Mouse (Mus musculus) heart, embryonic 16.5 days (tissue): ENCODE results near the gene Ppp2r5e. TPM values are rescaled to one million over a fixed set of nuclear protein-coding genes. Genes with fewer than 3 reads are reported as not detected.

Experiments
- ATAC-seq: fragments of 200-750 bp; cut with Nextera tagmentation; replicated peaks from 2 replicates; pipeline ENCODE4 v1.8.0; 2017; ENCODE audit warnings: moderate number of reproducible peaks; ENCODE audit not compliant: insufficient read depth, low FRiP score; ENCODE audit errors: extremely low read depth
- H3K27ac ChIP-seq: fragments of 300-500 bp; sonication (generic); 2 replicates; pipeline ENCODE4 v1.5.1; 2014; ENCODE audit warnings: mild to moderate bottlenecking, low read length, control low read depth, moderate library complexity
- H3K27me3 ChIP-seq: fragments of 300-500 bp; sonication (generic); 2 replicates; pipeline ENCODE4 v1.6.1; 2014; ENCODE audit warnings: low read length, mixed read lengths; ENCODE audit not compliant: control insufficient read depth, insufficient read depth
- H3K36me3 ChIP-seq: fragments of 300-500 bp; sonication (generic); 2 replicates; pipeline ENCODE4 v1.6.1; 2014; ENCODE audit not compliant: control insufficient read depth, insufficient read depth
- H3K4me1 ChIP-seq: fragments of 300-500 bp; sonication (generic); 2 replicates; pipeline ENCODE4 v1.6.1; 2014; ENCODE audit warnings: low read length, mixed read lengths; ENCODE audit not compliant: control insufficient read depth, insufficient read depth
- H3K4me2 ChIP-seq: fragments of 300-500 bp; sonication (generic); 2 replicates; pipeline ENCODE4 v1.6.1; 2014; ENCODE audit warnings: low read depth, mild to moderate bottlenecking, control low read depth, low read length
- H3K4me3 ChIP-seq: fragments of 300-500 bp; sonication (generic); 2 replicates; pipeline ENCODE4 v1.5.1; 2014; ENCODE audit warnings: mild to moderate bottlenecking, control low read depth, low read length
- H3K9ac ChIP-seq: fragments of 300-500 bp; sonication (generic); 2 replicates; pipeline ENCODE4 v1.6.1; 2014; ENCODE audit warnings: low read length, control low read depth
- H3K9me3 ChIP-seq: fragments of 300-500 bp; sonication (generic); replicated peaks from 2 replicates; pipeline ENCODE4 v1.6.1; 2016; ENCODE audit warnings: low read length; ENCODE audit not compliant: control insufficient read depth
- WGBS: fragments of 180-500 bp; shearing (Covaris S2); extraction: QIAGEN DNeasy Blood & Tissue Kit; methylation state at CpG from one replicate; pipeline ENCODE4 v1.1.7; 2014; 5-methylcytosine and 5-hydroxymethylcytosine counted together
- polyA plus RNA-seq: library from polyadenylated mRNA; unstranded; fragments of >200 nt; fragmentation: Nextera tagmentation; extraction: Ambion mirVana; gene quantifications from 2 replicates; pipeline ENCODE4 v1.2.1, GENCODE M21; 2015

The Ppp2r5e gene
- polyA plus RNA-seq, 1 experiment from 2014 or later, result 7.9 TPM

DNA sequence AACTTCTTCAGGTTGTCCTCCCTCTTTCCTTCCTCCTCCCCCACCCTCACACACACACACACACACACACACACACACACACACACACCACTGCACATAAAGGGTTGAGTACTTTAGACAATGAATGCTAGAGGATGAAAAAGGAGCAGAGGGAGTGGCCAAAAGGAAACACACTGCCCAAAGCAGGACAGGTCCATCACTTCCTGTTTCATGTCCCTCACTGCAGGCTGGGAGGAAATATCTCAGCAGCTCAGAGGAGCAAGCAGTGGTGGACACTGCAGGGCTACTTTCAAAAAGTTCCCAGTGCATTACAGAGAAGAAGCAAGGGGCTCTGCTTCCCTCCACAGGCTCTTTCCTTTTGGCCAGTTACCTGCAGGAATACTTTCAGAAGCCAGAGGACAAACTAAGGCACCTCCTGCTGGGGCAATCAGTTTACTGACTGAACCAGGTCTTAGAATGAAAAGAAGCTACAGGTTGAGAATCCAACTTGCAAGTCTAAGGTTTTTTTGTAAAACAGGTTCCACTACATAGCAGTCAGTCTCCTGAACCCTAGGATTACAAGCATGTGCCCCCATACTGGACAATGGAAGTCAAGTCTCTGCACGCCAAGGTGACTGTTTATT lies 32.9 kb downstream of the Ppp2r5e start:
- WGBS, result 88% methylated on average over 1 of the region's 1 CpGs
- Histone ChIP-seq H3K9ac (no peak overlapping the region), H3K4me1 (peaks cover 53% of the 10 kb centered on the region), H3K27me3 (no peaks in the 10 kb centered on the region), H3K4me3 (no peak overlapping the region), H3K27ac (peak overlapping the region; percentile 54; the same call in 1 of the 2 replicates), H3K9me3 (no peaks in the 10 kb centered on the region), H3K36me3 (no peaks in the 10 kb centered on the region), H3K4me2 (no peak overlapping the region)
- no peak for ATAC-seq

DNA sequence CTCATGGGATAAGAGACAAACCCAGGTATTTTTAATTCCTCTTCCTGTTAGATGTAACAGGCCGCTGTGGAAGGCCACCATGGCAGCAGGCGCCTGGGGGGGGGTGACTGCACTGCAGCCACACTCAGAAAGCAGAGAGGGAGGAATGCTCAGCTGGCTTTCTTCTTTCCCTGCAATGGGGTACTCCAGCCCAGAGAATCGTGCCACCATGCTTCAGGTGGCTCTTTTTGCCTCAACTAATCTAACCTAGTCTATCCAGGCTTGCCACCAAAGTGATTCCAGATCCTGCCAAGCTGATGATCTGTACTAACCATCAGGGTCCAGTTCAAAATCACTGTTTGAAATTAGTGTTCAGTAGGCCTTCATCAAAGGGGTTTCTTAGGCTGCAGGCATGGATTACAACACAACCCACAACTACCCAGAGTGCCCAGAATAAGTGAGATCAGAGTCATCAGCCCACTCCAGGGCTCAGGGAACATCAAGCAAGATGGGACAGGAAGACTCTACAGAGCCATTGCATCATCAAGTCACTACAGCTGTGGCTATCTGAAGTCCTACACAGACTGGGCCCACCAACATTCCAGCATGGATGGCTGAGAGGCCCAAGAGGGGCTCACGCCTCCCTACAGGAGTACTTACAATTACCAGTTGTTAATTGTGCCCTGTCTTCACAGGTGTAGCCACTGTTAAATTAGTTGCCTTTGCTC lies 35.2 kb downstream of the Ppp2r5e start:
- H3K9me3 ChIP-seq, result no peaks in the 10 kb centered on the region
- no peaks in the 10 kb centered on the region for H3K27me3 ChIP-seq
- no peaks in the 10 kb centered on the region for H3K36me3 ChIP-seq
- WGBS, result 75% methylated on average over 4 of the region's 4 CpGs
- no peak overlapping the region for H3K4me2 ChIP-seq
- no peak overlapping the region for H3K4me3 ChIP-seq
- no peak for ATAC-seq
- peaks cover 50% of the 10 kb centered on the region for H3K4me1 ChIP-seq
- no peak overlapping the region for H3K9ac ChIP-seq
- H3K27ac ChIP-seq, result peak overlapping the region; percentile 91

DNA sequence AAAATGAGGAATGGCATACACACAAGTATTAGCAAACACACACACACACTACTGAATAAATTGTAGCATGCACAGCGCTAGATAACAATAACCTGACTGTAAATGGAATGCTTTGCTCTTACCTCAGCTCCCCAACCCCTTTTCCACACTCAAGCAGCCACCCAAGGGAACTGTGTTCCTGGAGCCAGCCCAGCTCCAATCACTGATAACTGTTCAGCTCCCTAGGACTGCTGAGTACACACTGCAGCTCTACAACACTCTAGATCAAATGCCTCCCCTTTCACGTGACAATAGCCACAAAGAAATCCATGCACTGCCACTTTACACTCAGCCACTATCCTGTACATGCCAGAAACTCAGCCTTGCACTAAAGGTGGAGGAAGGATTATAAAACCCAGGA lies 36.8 kb downstream of the Ppp2r5e start:
- peak; percentile 91 for ATAC-seq
- no peaks in the 10 kb centered on the region for H3K27me3 ChIP-seq
- H3K36me3 ChIP-seq, result no peaks in the 10 kb centered on the region
- no peak overlapping the region; the same call in 1 of the 2 replicates for H3K9ac ChIP-seq
- H3K4me1 ChIP-seq, result peaks cover 61% of the 10 kb centered on the region
- H3K4me2 ChIP-seq, result peak overlapping the region; percentile 39
- 13% methylated on average over 2 of the region's 2 CpGs for WGBS
- H3K9me3 ChIP-seq, result no peaks in the 10 kb centered on the region
- H3K4me3 ChIP-seq, result no peak overlapping the region
- peak overlapping the region; percentile 91 for H3K27ac ChIP-seq

GRCm38 (mm10) chr12:75557813-75558212 lies 38.2 kb downstream of the Ppp2r5e start:
- Histone ChIP-seq H3K9ac (no peak overlapping the region), H3K36me3 (no peaks in the 10 kb centered on the region), H3K9me3 (no peaks in the 10 kb centered on the region), H3K4me2 (no peak overlapping the region), H3K27me3 (no peaks in the 10 kb centered on the region), H3K4me3 (no peak overlapping the region), H3K27ac (peak overlapping the region; percentile 91), H3K4me1 (peaks cover 57% of the 10 kb centered on the region)
- no peak for ATAC-seq
- WGBS, result 48% methylated on average over 2 of the region's 2 CpGs

DNA sequence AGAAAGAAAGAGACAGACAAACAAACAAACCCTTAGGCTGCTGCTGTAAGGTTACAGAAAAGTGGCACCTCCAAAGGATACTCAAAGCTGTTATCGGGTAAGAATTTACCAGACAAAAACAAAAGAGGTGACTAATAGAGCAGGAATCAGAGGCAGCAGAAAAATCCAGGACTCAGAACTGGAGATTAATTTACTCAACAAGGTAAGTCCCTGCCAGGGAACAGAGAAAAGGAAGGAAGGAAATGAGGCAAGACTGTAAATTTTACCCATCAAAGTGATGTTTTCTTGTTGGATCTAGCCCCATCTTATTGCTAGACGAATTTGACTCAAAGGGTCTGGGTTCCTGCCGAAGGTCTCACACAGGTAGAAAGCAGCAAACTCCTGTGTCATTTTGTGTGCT lies 41.0 kb downstream of the Ppp2r5e start:
- H3K4me1 ChIP-seq, result peaks cover 52% of the 10 kb centered on the region
- no peak overlapping the region for H3K4me3 ChIP-seq
- H3K27me3 ChIP-seq, result no peaks in the 10 kb centered on the region
- H3K27ac ChIP-seq, result peak overlapping the region; percentile 37; the same call in 1 of the 2 replicates
- ATAC-seq, result no peak
- H3K4me2 ChIP-seq, result no peak overlapping the region
- 37% methylated on average over 3 of the region's 3 CpGs for WGBS
- no peaks in the 10 kb centered on the region for H3K9me3 ChIP-seq
- H3K36me3 ChIP-seq, result no peaks in the 10 kb centered on the region
- no peak overlapping the region for H3K9ac ChIP-seq

- peaks cover 35% of the 10 kb centered on the region for H3K4me1 ChIP-seq
Observed at GRCm38 (mm10) chr12:75552296-75552695, 43.7 kb downstream of the Ppp2r5e start.

GRCm38 (mm10) chr12:75551671-75552070 lies 44.4 kb downstream of the Ppp2r5e start:
- no peaks in the 10 kb centered on the region for H3K27me3 ChIP-seq
- no peaks in the 10 kb centered on the region for H3K9me3 ChIP-seq
- H3K27ac ChIP-seq, result peak overlapping the region; percentile 72
- 75% methylated on average over 5 of the region's 5 CpGs for WGBS
- no peak overlapping the region for H3K4me2 ChIP-seq
- H3K36me3 ChIP-seq, result no peaks in the 10 kb centered on the region
- H3K4me3 ChIP-seq, result no peak overlapping the region
- no peak overlapping the region for H3K9ac ChIP-seq
- ATAC-seq, result no peak
- H3K4me1 ChIP-seq, result peaks cover 33% of the 10 kb centered on the region

More at GRCm38 (mm10) chr12:75552296-75552695, 43.7 kb downstream of the Ppp2r5e start:
- H3K9ac ChIP-seq, result no peak overlapping the region
- H3K4me2 ChIP-seq, result no peak overlapping the region
- H3K4me3 ChIP-seq, result no peak overlapping the region
- H3K9me3 ChIP-seq, result no peaks in the 10 kb centered on the region
- ATAC-seq, result 0 out of 2 replicates have a peak, but pooled peaks have one; percentile 42
- no peaks in the 10 kb centered on the region for H3K27me3 ChIP-seq
- no peaks in the 10 kb centered on the region for H3K36me3 ChIP-seq
- 52% methylated on average over 3 of the region's 3 CpGs for WGBS
- H3K27ac ChIP-seq, result peak overlapping the region; percentile 72

GRCm38 (mm10) chr12:75548999-75549398 lies 47.0 kb downstream of the Ppp2r5e start:
- 67% methylated on average over 9 of the region's 9 CpGs for WGBS
- Histone ChIP-seq H3K9me3 (no peaks in the 10 kb centered on the region), H3K9ac (no peak overlapping the region), H3K4me1 (peaks cover 21% of the 10 kb centered on the region), H3K4me2 (no peak overlapping the region), H3K27ac (no peak overlapping the region), H3K27me3 (no peaks in the 10 kb centered on the region), H3K4me3 (no peak overlapping the region), H3K36me3 (no peaks in the 10 kb centered on the region)
- ATAC-seq, result 0 out of 2 replicates have a peak, but pooled peaks have one; percentile 43

GRCm38 (mm10) chr12:75547174-75547573 lies 48.9 kb downstream of the Ppp2r5e start:
- Histone ChIP-seq H3K27me3 (no peaks in the 10 kb centered on the region), H3K4me3 (no peak overlapping the region), H3K4me2 (no peak overlapping the region), H3K27ac (no peak overlapping the region), H3K4me1 (peaks cover 22% of the 10 kb centered on the region), H3K36me3 (no peaks in the 10 kb centered on the region), H3K9ac (no peak overlapping the region), H3K9me3 (no peaks in the 10 kb centered on the region)
- no peak for ATAC-seq
- WGBS, result 47% methylated on average over 3 of the region's 3 CpGs
